Mouse (Mus musculus): ENCODE measurements at regions not wholly inside any gene's neighbourhood (a gene's known extent, or its start where the extent isn't known, plus 50 kb on each side); places are given as distances from the start of the nearest gene placed in this dataset.

GRCm38 (mm10) chr12:77143958-77144357, 94.0 kb upstream of the Fut8 start:
- Histone ChIP-seq H3K4me2 (no peak overlapping the region), H3K9me3 (replicated peaks) (no peaks in the 10 kb centered on the region), H3K27ac (replicated peaks) (no peak overlapping the region), H3K27me3 (replicated peaks) (no peaks in the 10 kb centered on the region), H3K4me3 (replicated peaks) (no peak overlapping the region), H3K4me1 (no peaks in the 10 kb centered on the region), H3K9ac (replicated peaks) (no peak overlapping the region), H3K36me3 (no peaks in the 10 kb centered on the region)
- ATAC-seq (ENCODE audit: low FRiP score): no peak
- 63% methylated on average over 3 of the region's 3 CpGs for WGBS

GRCm38 (mm10) chr12:77143521-77143920, 94.4 kb upstream of the Fut8 start:
- 77% methylated on average over 6 of the region's 6 CpGs for WGBS
- Histone ChIP-seq H3K4me2 (no peak overlapping the region), H3K27me3 (replicated peaks) (no peaks in the 10 kb centered on the region), H3K9ac (replicated peaks) (no peak overlapping the region), H3K4me1 (no peaks in the 10 kb centered on the region), H3K9me3 (replicated peaks) (no peaks in the 10 kb centered on the region), H3K36me3 (no peaks in the 10 kb centered on the region), H3K27ac (replicated peaks) (no peak overlapping the region), H3K4me3 (replicated peaks) (no peak overlapping the region)
- ATAC-seq (ENCODE audit: low FRiP score): no peak

- no peaks in the 10 kb centered on the region for H3K27me3 ChIP-seq (replicated peaks)
Measured at GRCm38 (mm10) chr12:77143105-77143504, 94.8 kb upstream of the Fut8 start.

GRCm38 (mm10) chr12:77142224-77142623, 95.7 kb upstream of the Fut8 start:
- H3K4me1 ChIP-seq: no peaks in the 10 kb centered on the region
- H3K36me3 ChIP-seq: no peaks in the 10 kb centered on the region
- 86% methylated on average over 4 of the region's 4 CpGs for WGBS

More at GRCm38 (mm10) chr12:77143105-77143504, 94.8 kb upstream of the Fut8 start:
- no peaks in the 10 kb centered on the region for H3K4me1 ChIP-seq
- ATAC-seq (ENCODE audit: low FRiP score): no peak
- H3K4me3 ChIP-seq (replicated peaks): no peak overlapping the region
- no peaks in the 10 kb centered on the region for H3K9me3 ChIP-seq (replicated peaks)
- H3K4me2 ChIP-seq: no peak overlapping the region
- H3K27ac ChIP-seq (replicated peaks): no peak overlapping the region
- no peaks in the 10 kb centered on the region for H3K36me3 ChIP-seq
- 91% methylated on average over 12 of the region's 12 CpGs for WGBS
- H3K9ac ChIP-seq (replicated peaks): no peak overlapping the region

GRCm38 (mm10) chr12:77141260-77142201, 96.4 kb upstream of the Fut8 start:
- no peak for ATAC-seq (ENCODE audit: low FRiP score)
- WGBS: 88% methylated on average over 8 of the region's 8 CpGs
- Histone ChIP-seq H3K4me2 (no peak overlapping the region), H3K27me3 (replicated peaks) (no peaks in the 10 kb centered on the region), H3K36me3 (no peaks in the 10 kb centered on the region), H3K9me3 (replicated peaks) (no peaks in the 10 kb centered on the region), H3K4me1 (no peaks in the 10 kb centered on the region), H3K4me3 (replicated peaks) (no peak overlapping the region), H3K9ac (replicated peaks) (no peak overlapping the region), H3K27ac (replicated peaks) (no peak overlapping the region)

More at GRCm38 (mm10) chr12:77142224-77142623, 95.7 kb upstream of the Fut8 start:
- Histone ChIP-seq H3K9ac (replicated peaks) (no peak overlapping the region), H3K9me3 (replicated peaks) (no peaks in the 10 kb centered on the region), H3K27me3 (replicated peaks) (no peaks in the 10 kb centered on the region), H3K4me3 (replicated peaks) (no peak overlapping the region), H3K4me2 (no peak overlapping the region), H3K27ac (replicated peaks) (no peak overlapping the region)
- ATAC-seq (ENCODE audit: low FRiP score): no peak

GRCm38 (mm10) chr12:77140656-77141055, 97.3 kb upstream of the Fut8 start:
- WGBS: 76% methylated on average over 6 of the region's 6 CpGs
- Histone ChIP-seq H3K4me3 (replicated peaks) (no peak overlapping the region), H3K36me3 (no peaks in the 10 kb centered on the region), H3K9ac (replicated peaks) (no peak overlapping the region), H3K4me2 (no peak overlapping the region), H3K27ac (replicated peaks) (no peak overlapping the region), H3K9me3 (replicated peaks) (no peaks in the 10 kb centered on the region), H3K27me3 (replicated peaks) (no peaks in the 10 kb centered on the region), H3K4me1 (no peaks in the 10 kb centered on the region)
- ATAC-seq (ENCODE audit: low FRiP score): no peak

- no peak for ATAC-seq (ENCODE audit: low FRiP score)
- no peak overlapping the region for H3K27ac ChIP-seq (replicated peaks)
- no peaks in the 10 kb centered on the region for H3K9me3 ChIP-seq (replicated peaks)
- no peaks in the 10 kb centered on the region for H3K4me1 ChIP-seq
- H3K9ac ChIP-seq (replicated peaks): no peak overlapping the region
- H3K36me3 ChIP-seq: no peaks in the 10 kb centered on the region
- H3K4me2 ChIP-seq: no peak overlapping the region
- H3K27me3 ChIP-seq (replicated peaks): no peaks in the 10 kb centered on the region
- 84% methylated on average over 5 of the region's 5 CpGs for WGBS
- no peak overlapping the region for H3K4me3 ChIP-seq (replicated peaks)
Measured at GRCm38 (mm10) chr12:77140141-77140540, 97.8 kb upstream of the Fut8 start.

GRCm38 (mm10) chr12:77139718-77140117, 98.2 kb upstream of the Fut8 start:
- H3K9ac ChIP-seq (replicated peaks): no peak overlapping the region
- no peaks in the 10 kb centered on the region for H3K36me3 ChIP-seq
- H3K4me1 ChIP-seq: no peaks in the 10 kb centered on the region
- no peak overlapping the region for H3K4me3 ChIP-seq (replicated peaks)
- ATAC-seq (ENCODE audit: low FRiP score): no peak
- H3K27ac ChIP-seq (replicated peaks): no peak overlapping the region
- 84% methylated on average over 2 of the region's 2 CpGs for WGBS
- H3K27me3 ChIP-seq (replicated peaks): no peaks in the 10 kb centered on the region
- H3K4me2 ChIP-seq: no peak overlapping the region
- H3K9me3 ChIP-seq (replicated peaks): no peaks in the 10 kb centered on the region

GRCm38 (mm10) chr12:77138506-77139201, 99.3 kb upstream of the Fut8 start:
- WGBS: 82% methylated on average over 11 of the region's 11 CpGs

GRCm38 (mm10) chr12:77137291-77137830, 100.6 kb upstream of the Fut8 start:
- WGBS: 92% methylated on average over 10 of the region's 10 CpGs
- no peaks in the 10 kb centered on the region for H3K9me3 ChIP-seq (replicated peaks)
- H3K27ac ChIP-seq (replicated peaks): no peak overlapping the region
- H3K36me3 ChIP-seq: no peaks in the 10 kb centered on the region
- no peaks in the 10 kb centered on the region for H3K27me3 ChIP-seq (replicated peaks)
- no peak overlapping the region for H3K4me3 ChIP-seq (replicated peaks)
- H3K4me1 ChIP-seq: no peaks in the 10 kb centered on the region
- no peak overlapping the region for H3K4me2 ChIP-seq
- ATAC-seq (ENCODE audit: low FRiP score): no peak
- H3K9ac ChIP-seq (replicated peaks): no peak overlapping the region

More at GRCm38 (mm10) chr12:77138506-77139201, 99.3 kb upstream of the Fut8 start:
- H3K9ac ChIP-seq (replicated peaks): no peak overlapping the region
- no peak overlapping the region for H3K4me3 ChIP-seq (replicated peaks)
- H3K9me3 ChIP-seq (replicated peaks): no peaks in the 10 kb centered on the region
- ATAC-seq (ENCODE audit: low FRiP score): no peak
- no peaks in the 10 kb centered on the region for H3K27me3 ChIP-seq (replicated peaks)
- no peak overlapping the region for H3K27ac ChIP-seq (replicated peaks)
- no peaks in the 10 kb centered on the region for H3K36me3 ChIP-seq
- H3K4me1 ChIP-seq: no peaks in the 10 kb centered on the region
- no peak overlapping the region for H3K4me2 ChIP-seq

- no peaks in the 10 kb centered on the region for H3K27me3 ChIP-seq (replicated peaks)
- no peak overlapping the region for H3K27ac ChIP-seq (replicated peaks)
- no peak overlapping the region for H3K4me2 ChIP-seq
- H3K36me3 ChIP-seq: no peaks in the 10 kb centered on the region
- no peaks in the 10 kb centered on the region for H3K4me1 ChIP-seq
- WGBS: 93% methylated on average over 6 of the region's 6 CpGs
- no peaks in the 10 kb centered on the region for H3K9me3 ChIP-seq (replicated peaks)
- no peak overlapping the region for H3K9ac ChIP-seq (replicated peaks)
- H3K4me3 ChIP-seq (replicated peaks): no peak overlapping the region
- no peak for ATAC-seq (ENCODE audit: low FRiP score)
Measured at GRCm38 (mm10) chr12:77135661-77136060, 102.3 kb upstream of the Fut8 start.

- no peak for ATAC-seq (ENCODE audit: low FRiP score)
- WGBS: 93% methylated on average over 3 of the region's 3 CpGs
- Histone ChIP-seq H3K9ac (replicated peaks) (no peak overlapping the region), H3K4me1 (no peaks in the 10 kb centered on the region), H3K9me3 (replicated peaks) (no peaks in the 10 kb centered on the region), H3K27ac (replicated peaks) (no peak overlapping the region), H3K4me3 (replicated peaks) (no peak overlapping the region), H3K4me2 (no peak overlapping the region), H3K36me3 (no peaks in the 10 kb centered on the region), H3K27me3 (replicated peaks) (no peaks in the 10 kb centered on the region)
Measured at GRCm38 (mm10) chr12:77135067-77135466, 102.9 kb upstream of the Fut8 start.

Measured in neural tube, embryonic 15.5 days (tissue).